25 mouse cellular contexts compared by ENCODE assay signal in the genomic region with DNA sequence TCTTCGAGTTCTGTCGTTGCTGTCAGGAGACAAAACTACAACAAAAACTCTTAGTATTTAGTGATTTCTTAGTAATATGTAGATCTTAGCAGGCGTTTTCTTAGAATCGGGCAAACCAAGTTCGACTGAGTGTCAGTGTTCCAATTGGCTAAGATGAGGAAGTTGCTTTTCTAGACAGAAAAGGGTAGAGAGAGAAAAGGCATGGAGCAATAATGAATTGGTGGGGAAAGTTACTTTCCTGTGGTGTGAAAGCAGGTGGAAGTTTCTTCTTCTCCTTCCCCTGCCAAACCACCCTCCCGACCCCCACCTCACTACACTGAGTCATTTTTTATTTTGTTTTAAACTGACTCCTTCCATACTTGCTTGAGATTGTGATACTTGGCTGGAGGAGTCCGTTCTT.
A peak's percentile ranks its signal among the peaks of the same experiment; 100 is the strongest.
DNase-seq lines count a peak whose midpoint lies in the region; ATAC-seq and TF ChIP-seq lines count a peak whose summit lies in the region.
"Had no signal": no experiment of that assay in that cellular context is flagged by ENCODE, and none has a peak within 500 bp of the region (broad histone marks: within the 10 kb centered on the region; RNA-seq: fewer than 3 reads in every experiment).

No protein-coding gene starts in this region.

- no peak for TF ChIP-seq CTCF in lung, postnatal 0 days (IDR thresholded peaks at IDR 0.05)
- TF ChIP-seq CTCF in stomach, postnatal 0 days (IDR thresholded peaks at IDR 0.05; ENCODE audit: low read depth): no peak

- H3K27ac ChIP-seq in lung, postnatal 0 days (ENCODE audit: low read length): peak overlapping the region; percentile 51; the same call in 1 of the 2 replicates
- H3K27ac ChIP-seq in stomach, postnatal 0 days (replicated peaks): 0 out of 2 replicates have a peak overlapping the region, but pooled peaks have one; percentile 35
- H3K27ac ChIP-seq: embryonic facial prominence, embryonic 12.5 days; embryonic facial prominence, embryonic 15.5 days; gastrocnemius, adult 2 months; heart, embryonic 15.5 days; hindbrain, embryonic 14.5 days; hindbrain, postnatal 0 days had no signal

- H3K4me1 ChIP-seq in lung, postnatal 0 days (ENCODE audit: insufficient read depth, low read depth, low read length): peaks cover 13% of the 10 kb centered on the region
- no peaks in the 10 kb centered on the region for H3K4me1 ChIP-seq in stomach, postnatal 0 days (replicated peaks; ENCODE audit: control insufficient read depth, insufficient read depth)

- H3K36me3 ChIP-seq in lung, postnatal 0 days (ENCODE audit: insufficient read depth, low read length): no peaks in the 10 kb centered on the region
- H3K36me3 ChIP-seq in stomach, postnatal 0 days (ENCODE audit: control insufficient read depth, insufficient read depth, low read length): no peaks in the 10 kb centered on the region
- H3K36me3 ChIP-seq: embryonic facial prominence, embryonic 12.5 days; embryonic facial prominence, embryonic 15.5 days; heart, embryonic 12.5 days; heart, embryonic 15.5 days had no signal

- no peak overlapping the region for H3K9ac ChIP-seq in lung, postnatal 0 days (replicated peaks; ENCODE audit: low read depth)
- H3K9ac ChIP-seq in stomach, postnatal 0 days (ENCODE audit: low read length): no peak overlapping the region
- H3K9ac ChIP-seq: embryonic facial prominence, embryonic 12.5 days; embryonic facial prominence, embryonic 15.5 days; forebrain, postnatal 0 days; heart, embryonic 12.5 days; heart, embryonic 15.5 days; hindbrain, embryonic 14.5 days had no signal

- ATAC-seq in lung, postnatal 0 days: no peak
- peak; percentile 35 to 59; a peak in 2 of 4 replicates for ATAC-seq in hematopoietic stem cell, adult 5-6 weeks (replicated peaks in 1 of 2; ENCODE audit: insufficient read depth in 1 of 2, low FRiP score in 2 of 2, low TSS enrichment in 1 of 2, low read depth in 1 of 2, poor library complexity in 2 of 2, severe bottlenecking in 2 of 2)
- ATAC-seq in stomach, postnatal 0 days (ENCODE audit: low FRiP score, low TSS enrichment): no peak
- ATAC-seq: forebrain, embryonic 14.5 days; forebrain, postnatal 0 days; hindbrain, postnatal 0 days; inflammation-experienced regulatory T-cells, adult 6 months; intestine, embryonic 16.5 days had no signal

- H3K4me3 ChIP-seq in lung, postnatal 0 days (ENCODE audit: low read depth, low read length): no peak overlapping the region
- no peak overlapping the region for H3K4me3 ChIP-seq in stomach, postnatal 0 days (ENCODE audit: low read depth, low read length)
- H3K4me3 ChIP-seq: embryonic facial prominence, embryonic 12.5 days; embryonic facial prominence, embryonic 15.5 days; gastrocnemius, adult 2 months; heart, embryonic 12.5 days; heart, embryonic 15.5 days had no signal

- no peak overlapping the region for H3K4me2 ChIP-seq in lung, postnatal 0 days (replicated peaks; ENCODE audit: low read depth, low read length)
- no peak overlapping the region for H3K4me2 ChIP-seq in stomach, postnatal 0 days (replicated peaks; ENCODE audit: low read depth)
- H3K4me2 ChIP-seq: embryonic facial prominence, embryonic 12.5 days; embryonic facial prominence, embryonic 15.5 days; heart, embryonic 12.5 days; heart, embryonic 15.5 days; hindbrain, embryonic 14.5 days had no signal

- WGBS in lung, postnatal 0 days: 59% methylated on average over 7 of the region's 7 CpGs
- 67% methylated on average over 7 of the region's 7 CpGs for WGBS in stomach, postnatal 0 days

- no peak for TF ChIP-seq EP300 in lung, postnatal 0 days (IDR thresholded peaks at IDR 0.05)
- TF ChIP-seq EP300 in stomach, postnatal 0 days (optimal IDR thresholded peaks at IDR 0.05): no peak

- no peaks in the 10 kb centered on the region for H3K9me3 ChIP-seq in lung, postnatal 0 days (ENCODE audit: low read length)
- no peaks in the 10 kb centered on the region for H3K9me3 ChIP-seq in stomach, postnatal 0 days (ENCODE audit: control insufficient read depth, low read length)
- H3K9me3 ChIP-seq: embryonic facial prominence, embryonic 12.5 days; embryonic facial prominence, embryonic 15.5 days; heart, embryonic 12.5 days; heart, embryonic 15.5 days had no signal

- no peak for DNase-seq in lung, postnatal 0 days (ENCODE audit: low spot score)
- DNase-seq in lung, postnatal 25 days (ENCODE audit: low spot score): no peak
- no peak for DNase-seq in stomach, postnatal 0 days (ENCODE audit: low spot score)
- no peak for DNase-seq in adrenal gland, postnatal 10 days
- no peak for DNase-seq in T-cell, adult 2 months (ENCODE audit: low spot score)
- DNase-seq: adrenal gland, postnatal 14 days; cerebellum, adult 11-12 months; cerebellum, adult 8-10 months; cerebellum, postnatal 14 days; forebrain, postnatal 0 days; gastrocnemius, adult 2 months; gastrocnemius, postnatal 14 days; heart, adult 18-20 months; heart, postnatal 10 days; heart, postnatal 36 days had no signal

- H3K27me3 ChIP-seq in lung, postnatal 0 days (replicated peaks; ENCODE audit: insufficient read depth, low read length): no peaks in the 10 kb centered on the region
- H3K27me3 ChIP-seq in stomach, postnatal 0 days (ENCODE audit: control insufficient read depth, insufficient read depth, low read length): no peaks in the 10 kb centered on the region
- H3K27me3 ChIP-seq: embryonic facial prominence, embryonic 15.5 days; heart, embryonic 15.5 days had no signal

Comparison
In these comparisons a context has a peak if more than half of its experiments do, and no peak if none do; other contexts are left out.
1. ATAC-seq: peak in hematopoietic stem cell, adult 5-6 weeks (2 of 2); none in lung, postnatal 0 days (single experiment) and stomach, postnatal 0 days (single experiment).